Mouse (Mus musculus) E14TG2a.4 (cell line): ENCODE data around the gene Rps6kb1.

Source experiments
- CTCF ChIP-seq: conservative IDR thresholded peaks from 2 replicates; pipeline ENCODE4 v1.5.1; 2014; ENCODE audit warnings: low read length
- NANOG ChIP-seq: IDR thresholded peaks from 2 replicates; pipeline ENCODE4 v1.6.1; 2014; ENCODE audit warnings: borderline replicate concordance, low read length, mixed read lengths
- POU5F1 ChIP-seq: IDR thresholded peaks from 2 replicates; pipeline ENCODE4 v1.6.1; 2014; ENCODE audit warnings: low read length, borderline replicate concordance

DNA sequence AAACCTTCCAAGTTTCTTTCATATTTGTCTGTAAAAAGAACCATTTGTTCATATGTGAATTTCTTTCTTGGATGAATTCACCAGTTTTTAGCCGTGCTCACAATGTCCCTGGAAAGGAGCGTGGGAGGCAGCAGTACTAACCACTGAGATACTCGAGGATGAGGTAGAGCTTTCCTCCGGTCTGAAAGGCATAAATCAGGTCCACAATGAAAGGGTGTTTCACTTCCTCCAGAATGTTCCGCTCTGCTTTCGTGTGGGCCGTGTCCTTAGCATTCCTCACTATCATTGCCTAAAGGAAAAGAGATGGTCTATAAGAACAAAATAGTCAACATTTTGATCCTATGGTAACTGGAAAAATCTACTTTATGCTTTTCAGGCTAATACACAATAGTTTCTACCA is 24.9 kb downstream of the Rps6kb1 start:
- TF ChIP-seq CTCF (no peak), NANOG (no peak), POU5F1 (no peak)
